Mouse (Mus musculus) neural tube, embryonic 12.5 days (tissue): ENCODE results near the gene Tbc1d8b. TPM values are rescaled to one million over a fixed set of nuclear protein-coding genes. Genes with fewer than 3 reads are reported as not detected.
A peak's percentile ranks its signal among the peaks of the same experiment; 100 is the strongest.

Source experiments
- ATAC-seq: fragments of 200-750 bp; cut with Nextera tagmentation; 2 replicates; pipeline ENCODE4 v1.8.0; 2017; ENCODE audit warnings: low read depth, mild to moderate bottlenecking, moderate TSS enrichment, moderate library complexity; ENCODE audit not compliant: low FRiP score
- H3K27ac ChIP-seq: fragments of 300-500 bp; sonication (generic); 2 replicates; pipeline ENCODE4 v1.5.1; 2016
- H3K27me3 ChIP-seq: fragments of 300-500 bp; sonication (generic); replicated peaks from 2 replicates; pipeline ENCODE4 v1.6.1; 2016; ENCODE audit warnings: mild to moderate bottlenecking
- H3K36me3 ChIP-seq: fragments of 300-500 bp; sonication (generic); 2 replicates; pipeline ENCODE4 v1.6.1; 2016; ENCODE audit warnings: mild to moderate bottlenecking
- H3K4me1 ChIP-seq: fragments of 300-500 bp; sonication (generic); 2 replicates; pipeline ENCODE4 v1.6.1; 2016
- H3K4me2 ChIP-seq: fragments of 300-500 bp; sonication (generic); replicated peaks from 2 replicates; pipeline ENCODE4 v1.6.1; 2016; ENCODE audit warnings: mild to moderate bottlenecking
- H3K4me3 ChIP-seq: fragments of 300-500 bp; sonication (generic); 2 replicates; pipeline ENCODE4 v1.5.1; 2016
- H3K9ac ChIP-seq: fragments of 300-500 bp; sonication (generic); 2 replicates; pipeline ENCODE4 v1.6.1; 2016; ENCODE audit warnings: mild to moderate bottlenecking
- H3K9me3 ChIP-seq: fragments of 300-500 bp; sonication (generic); 2 replicates; pipeline ENCODE4 v1.6.1; 2016; ENCODE audit warnings: mild to moderate bottlenecking
- WGBS: fragments of 180-500 bp; shearing (Covaris S2); methylation state at CpG from one replicate; pipeline ENCODE4 v1.1.7; 2016; 5-methylcytosine and 5-hydroxymethylcytosine counted together
- polyA plus RNA-seq: library from polyadenylated mRNA; unstranded; fragments of >200 nt; fragmentation: Nextera tagmentation; extraction: Ambion mirVana; gene quantifications from 2 replicates; pipeline ENCODE4 v1.2.1, GENCODE M21; 2016

The Tbc1d8b gene
- polyA plus RNA-seq, result 0.82 and 0.86 TPM in 2 replicates

GRCm38 (mm10) chrX:139684775-139685695 lies at the start of gene Tbc1d8b:
Gene Tbc1d8b (plus strand): TSS chrX:139684996.
- 18% methylated on average over 43 of the region's 43 CpGs for WGBS
- Histone ChIP-seq H3K9me3 (no peaks in the 10 kb centered on the region), H3K27ac (no peak within 1 kb of the TSS), H3K4me1 (no peaks in the 10 kb centered on the region), H3K4me3 (peak within 1 kb of the TSS; percentile 44), H3K9ac (peak within 1 kb of the TSS; percentile 29; the same call in 1 of the 2 replicates), H3K27me3 (0 out of 2 replicates have a peak, but pooled peaks cover 8% of the 10 kb centered on the region), H3K4me2 (peak within 1 kb of the TSS; percentile 68), H3K36me3 (no peaks in the 10 kb centered on the region)
- ATAC-seq, result peak; percentile 100

- H3K9ac ChIP-seq, result no peak overlapping the region
- H3K27me3 ChIP-seq, result no peaks in the 10 kb centered on the region
- no peak overlapping the region for H3K27ac ChIP-seq
- 83% methylated on average over 2 of the region's 2 CpGs for WGBS
- H3K4me2 ChIP-seq, result no peak overlapping the region
- no peaks in the 10 kb centered on the region for H3K9me3 ChIP-seq
- H3K4me3 ChIP-seq, result no peak overlapping the region
- ATAC-seq, result no peak
- no peaks in the 10 kb centered on the region for H3K4me1 ChIP-seq
- H3K36me3 ChIP-seq, result no peaks in the 10 kb centered on the region
These were observed 45.1 kb upstream of the Tbc1d8b start for GRCm38 (mm10) chrX:139639744-139640143.

DNA sequence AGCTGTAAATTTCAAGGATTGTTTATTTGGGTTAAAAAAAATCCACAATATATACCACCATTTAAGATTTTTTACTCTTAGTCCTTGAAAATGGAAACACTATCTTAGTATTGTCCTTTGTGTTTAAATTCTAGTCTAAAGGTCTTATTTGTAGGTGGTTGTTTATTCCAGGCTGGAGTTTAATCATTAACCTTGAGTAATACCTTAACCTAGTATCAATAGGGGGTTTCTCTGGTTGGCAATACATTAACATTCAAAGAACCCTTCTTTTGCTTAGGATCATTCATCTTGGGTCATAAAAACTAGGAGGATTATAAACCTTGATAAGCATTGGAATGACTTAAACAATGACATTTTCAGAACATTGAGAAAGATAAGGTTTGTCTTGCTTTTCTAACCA lies 44.4 kb upstream of the Tbc1d8b start:
- H3K9me3 ChIP-seq, result no peaks in the 10 kb centered on the region
- H3K27ac ChIP-seq, result no peak overlapping the region
- no peak overlapping the region for H3K9ac ChIP-seq
- no peak overlapping the region for H3K4me3 ChIP-seq
- ATAC-seq, result no peak
- no peaks in the 10 kb centered on the region for H3K36me3 ChIP-seq
- no peak overlapping the region for H3K4me2 ChIP-seq
- H3K27me3 ChIP-seq, result no peaks in the 10 kb centered on the region
- no peaks in the 10 kb centered on the region for H3K4me1 ChIP-seq

GRCm38 (mm10) chrX:139652226-139652625 lies 32.6 kb upstream of the Tbc1d8b start:
- Histone ChIP-seq H3K27me3 (no peaks in the 10 kb centered on the region), H3K27ac (no peak overlapping the region), H3K9me3 (no peaks in the 10 kb centered on the region), H3K4me1 (no peaks in the 10 kb centered on the region), H3K36me3 (no peaks in the 10 kb centered on the region), H3K9ac (no peak overlapping the region), H3K4me2 (no peak overlapping the region), H3K4me3 (no peak overlapping the region)
- 81% methylated on average over 5 of the region's 5 CpGs for WGBS
- ATAC-seq, result no peak

DNA sequence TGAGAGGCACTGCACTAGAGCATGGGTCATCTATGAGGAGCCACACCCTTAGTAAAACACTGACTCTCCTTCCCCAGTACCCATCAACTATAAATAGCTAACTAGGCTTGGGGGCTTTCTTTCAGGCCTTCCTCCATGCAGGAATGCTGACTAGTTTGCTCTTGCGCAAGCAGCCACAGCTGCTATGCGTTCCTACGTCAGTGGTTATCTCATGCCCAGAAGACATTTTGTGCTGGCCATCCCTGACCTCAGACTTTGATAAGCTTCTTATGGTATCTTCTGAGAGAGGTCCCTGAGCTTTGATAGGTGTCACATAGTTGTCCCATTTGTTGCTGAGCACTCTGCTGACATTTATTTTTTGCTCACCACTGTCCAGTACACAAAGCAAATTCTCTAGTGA lies 31.5 kb upstream of the Tbc1d8b start:
- 97% methylated on average over 3 of the region's 3 CpGs for WGBS
- no peak for ATAC-seq
- no peaks in the 10 kb centered on the region for H3K4me1 ChIP-seq

DNA sequence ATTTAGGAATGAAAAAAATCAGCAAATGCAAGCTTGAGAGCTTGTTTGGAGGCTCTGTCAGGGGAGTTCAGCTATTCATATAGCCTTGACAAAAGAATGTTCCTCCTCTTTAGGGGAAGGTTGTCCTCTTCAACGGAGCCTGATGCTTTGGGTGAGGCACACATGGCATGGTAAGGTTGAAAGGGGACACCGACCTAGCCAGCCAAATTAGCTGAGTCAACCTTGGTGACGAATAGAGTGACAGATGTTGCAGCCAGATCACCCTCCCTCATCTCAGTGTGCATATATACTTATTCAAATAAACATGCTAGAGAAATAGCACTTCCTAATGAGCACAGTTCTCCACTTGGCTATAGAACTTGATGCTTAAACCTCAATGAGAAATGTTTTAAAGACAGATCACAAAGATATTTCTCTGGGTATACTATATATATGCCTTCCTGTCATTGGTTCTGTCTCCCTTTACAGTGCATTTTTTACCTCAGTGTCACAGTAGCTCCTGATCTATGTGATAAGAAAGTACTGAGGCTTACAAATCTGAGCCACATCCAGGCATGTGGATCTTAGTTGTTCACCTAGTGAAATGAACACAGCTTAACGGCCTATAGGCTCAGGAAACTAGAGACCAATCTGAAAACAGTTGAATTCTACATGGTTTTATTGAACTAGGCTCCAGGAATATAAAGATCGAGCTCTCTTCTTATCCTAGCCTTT lies 30.3 kb upstream of the Tbc1d8b start:
- Histone ChIP-seq H3K4me1 (no peaks in the 10 kb centered on the region), H3K27me3 (no peaks in the 10 kb centered on the region), H3K4me3 (no peak overlapping the region), H3K4me2 (no peak overlapping the region), H3K9me3 (no peaks in the 10 kb centered on the region), H3K27ac (no peak overlapping the region), H3K9ac (no peak overlapping the region), H3K36me3 (no peaks in the 10 kb centered on the region)
- no peak for ATAC-seq
- WGBS, result 76% methylated on average over 5 of the region's 5 CpGs

More for the DNA sequence above, 31.5 kb upstream of the Tbc1d8b start:
- no peak overlapping the region for H3K27ac ChIP-seq
- no peaks in the 10 kb centered on the region for H3K27me3 ChIP-seq
- H3K4me3 ChIP-seq, result no peak overlapping the region
- no peak overlapping the region for H3K4me2 ChIP-seq
- no peak overlapping the region for H3K9ac ChIP-seq
- no peaks in the 10 kb centered on the region for H3K9me3 ChIP-seq
- no peaks in the 10 kb centered on the region for H3K36me3 ChIP-seq

DNA sequence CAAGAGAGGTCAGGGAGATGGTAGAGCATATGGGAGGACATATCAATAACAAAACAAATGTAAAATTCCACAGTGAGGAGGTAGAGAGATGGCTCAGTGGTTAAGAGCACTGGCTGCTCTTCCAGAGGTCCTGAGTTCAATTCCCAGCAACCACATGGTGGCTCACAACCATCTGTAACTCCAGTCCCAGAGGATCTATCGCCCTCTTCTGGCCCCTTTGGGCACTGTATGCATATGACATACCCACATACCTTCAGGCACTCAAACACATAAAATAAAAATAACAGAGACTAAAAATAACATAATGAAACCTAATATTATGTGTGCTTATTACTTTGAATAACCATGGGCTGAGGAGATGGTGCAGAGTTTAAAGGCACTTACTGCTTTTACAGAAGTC lies 22.7 kb upstream of the Tbc1d8b start:
- WGBS, result 69% methylated on average over 1 of the region's 1 CpGs
- H3K9ac ChIP-seq, result no peak overlapping the region
- H3K36me3 ChIP-seq, result no peaks in the 10 kb centered on the region
- no peak for ATAC-seq
- H3K4me1 ChIP-seq, result no peaks in the 10 kb centered on the region
- H3K27me3 ChIP-seq, result no peaks in the 10 kb centered on the region
- no peak overlapping the region for H3K4me2 ChIP-seq
- H3K4me3 ChIP-seq, result no peak overlapping the region
- no peak overlapping the region for H3K27ac ChIP-seq
- no peaks in the 10 kb centered on the region for H3K9me3 ChIP-seq

- H3K27me3 ChIP-seq, result no peaks in the 10 kb centered on the region
These were observed 19.0 kb upstream of the Tbc1d8b start for GRCm38 (mm10) chrX:139665829-139666228.

DNA sequence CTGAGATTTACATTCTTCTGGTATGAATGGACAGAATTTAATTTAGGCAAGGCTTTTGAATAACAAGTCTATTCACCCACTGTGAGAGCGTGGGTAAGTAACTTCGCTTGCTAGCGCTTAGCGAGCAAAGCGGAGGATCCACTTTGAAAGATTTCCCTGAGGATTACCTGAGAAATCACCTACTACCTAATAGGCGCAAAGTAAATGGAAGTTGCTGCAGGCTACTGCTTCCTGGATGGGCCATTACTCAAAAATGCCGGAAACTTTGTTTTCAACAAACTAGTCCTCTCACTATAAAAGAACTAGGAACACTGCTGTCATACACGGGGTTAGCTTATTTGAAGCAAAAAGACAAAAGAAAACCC lies 404 bp upstream of the Tbc1d8b start:
- Histone ChIP-seq H3K4me1 (no peaks in the 10 kb centered on the region), H3K4me3 (peak overlapping the region; percentile 44), H3K27ac (no peak overlapping the region), H3K27me3 (0 out of 2 replicates have a peak, but pooled peaks cover 8% of the 10 kb centered on the region), H3K4me2 (peak overlapping the region; percentile 68), H3K9me3 (no peaks in the 10 kb centered on the region), H3K9ac (no peak overlapping the region), H3K36me3 (no peaks in the 10 kb centered on the region)
- 16% methylated on average over 8 of the region's 8 CpGs for WGBS
- ATAC-seq, result peak; percentile 32; the same call in 1 of the 2 replicates

More at GRCm38 (mm10) chrX:139665829-139666228, 19.0 kb upstream of the Tbc1d8b start:
- 86% methylated on average over 2 of the region's 2 CpGs for WGBS
- H3K9ac ChIP-seq, result no peak overlapping the region
- no peak overlapping the region for H3K4me2 ChIP-seq
- H3K4me3 ChIP-seq, result no peak overlapping the region
- H3K27ac ChIP-seq, result no peak overlapping the region
- no peaks in the 10 kb centered on the region for H3K36me3 ChIP-seq
- no peaks in the 10 kb centered on the region for H3K4me1 ChIP-seq
- no peak for ATAC-seq
- no peaks in the 10 kb centered on the region for H3K9me3 ChIP-seq

- no peak for ATAC-seq
- H3K9me3 ChIP-seq, result no peaks in the 10 kb centered on the region
- no peaks in the 10 kb centered on the region for H3K36me3 ChIP-seq
- no peak within 1 kb of the TSS for H3K4me3 ChIP-seq
- 95% methylated on average over 8 of the region's 8 CpGs for WGBS
- no peaks in the 10 kb centered on the region for H3K27me3 ChIP-seq
- no peak within 1 kb of the TSS for H3K4me2 ChIP-seq
- H3K9ac ChIP-seq, result no peak within 1 kb of the TSS
- H3K4me1 ChIP-seq, result no peaks in the 10 kb centered on the region
- H3K27ac ChIP-seq, result no peak within 1 kb of the TSS
These were observed 29.6 kb downstream of the Tbc1d8b start, which contains the start of gene Gm15013 for GRCm38 (mm10) chrX:139714381-139714780. Gene Gm15013 (minus strand): TSS chrX:139714481.

DNA sequence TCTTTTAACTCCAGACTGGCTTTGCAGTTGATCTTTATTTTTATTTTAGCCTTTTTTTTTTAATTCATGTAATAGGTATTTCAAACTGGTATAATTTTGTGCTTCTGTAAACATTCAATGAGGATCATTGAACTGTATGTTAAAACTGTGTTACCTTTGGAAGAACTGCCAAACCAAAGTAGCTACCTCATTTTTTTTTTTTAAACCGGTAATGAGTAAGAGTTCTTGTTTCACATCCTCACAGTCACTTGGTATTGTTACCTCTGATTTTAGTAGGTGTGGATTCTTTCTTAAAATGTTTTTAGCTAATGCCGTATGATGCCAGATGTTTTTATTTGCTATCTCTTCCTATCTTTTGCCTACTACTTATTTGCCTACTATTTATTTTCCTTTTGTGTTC lies 37.6 kb downstream of the Tbc1d8b start:
- no peaks in the 10 kb centered on the region for H3K4me1 ChIP-seq
- no peaks in the 10 kb centered on the region for H3K27me3 ChIP-seq
- no peak for ATAC-seq
- H3K9ac ChIP-seq, result no peak overlapping the region
- 93% methylated on average over 2 of the region's 2 CpGs for WGBS
- no peak overlapping the region for H3K4me2 ChIP-seq
- no peaks in the 10 kb centered on the region for H3K36me3 ChIP-seq
- no peak overlapping the region for H3K27ac ChIP-seq
- H3K4me3 ChIP-seq, result no peak overlapping the region
- H3K9me3 ChIP-seq, result no peaks in the 10 kb centered on the region

DNA sequence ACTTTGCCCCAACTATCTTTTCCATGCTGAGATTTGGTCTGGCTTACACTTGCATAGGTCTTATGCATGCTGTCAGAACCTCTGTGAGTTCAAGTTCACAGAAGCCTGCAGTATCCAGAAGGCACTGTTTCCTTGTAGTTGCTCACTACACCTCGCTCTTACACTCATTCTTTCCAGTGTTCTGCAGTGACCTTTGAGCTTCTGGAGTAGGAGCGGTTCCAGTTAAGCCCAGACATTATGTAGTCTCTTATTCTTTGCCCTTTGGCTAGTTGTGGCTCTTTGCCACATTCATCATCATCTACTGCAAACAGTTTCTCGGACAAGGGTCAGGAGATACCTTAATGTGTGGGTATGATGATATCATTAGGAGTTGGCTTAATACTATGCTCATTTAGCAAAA lies 45.7 kb downstream of the Tbc1d8b start:
- WGBS, result 88% methylated on average over 3 of the region's 3 CpGs
- no peak for ATAC-seq
- H3K4me2 ChIP-seq, result no peak overlapping the region
- H3K4me1 ChIP-seq, result no peaks in the 10 kb centered on the region
- no peaks in the 10 kb centered on the region for H3K9me3 ChIP-seq
- H3K27me3 ChIP-seq, result no peaks in the 10 kb centered on the region
- H3K4me3 ChIP-seq, result no peak overlapping the region
- no peak overlapping the region for H3K9ac ChIP-seq
- H3K27ac ChIP-seq, result no peak overlapping the region
- H3K36me3 ChIP-seq, result no peaks in the 10 kb centered on the region
